Mouse (Mus musculus): ENCODE measurements around the gene Rpl14. TPM values are rescaled to one million over a fixed set of nuclear protein-coding genes. Genes with fewer than 3 reads are reported as not detected.

The Rpl14 gene
- total and polyA plus RNA-seq, 2 experiments from 2014 or later = 287 to 474 TPM

DNA sequence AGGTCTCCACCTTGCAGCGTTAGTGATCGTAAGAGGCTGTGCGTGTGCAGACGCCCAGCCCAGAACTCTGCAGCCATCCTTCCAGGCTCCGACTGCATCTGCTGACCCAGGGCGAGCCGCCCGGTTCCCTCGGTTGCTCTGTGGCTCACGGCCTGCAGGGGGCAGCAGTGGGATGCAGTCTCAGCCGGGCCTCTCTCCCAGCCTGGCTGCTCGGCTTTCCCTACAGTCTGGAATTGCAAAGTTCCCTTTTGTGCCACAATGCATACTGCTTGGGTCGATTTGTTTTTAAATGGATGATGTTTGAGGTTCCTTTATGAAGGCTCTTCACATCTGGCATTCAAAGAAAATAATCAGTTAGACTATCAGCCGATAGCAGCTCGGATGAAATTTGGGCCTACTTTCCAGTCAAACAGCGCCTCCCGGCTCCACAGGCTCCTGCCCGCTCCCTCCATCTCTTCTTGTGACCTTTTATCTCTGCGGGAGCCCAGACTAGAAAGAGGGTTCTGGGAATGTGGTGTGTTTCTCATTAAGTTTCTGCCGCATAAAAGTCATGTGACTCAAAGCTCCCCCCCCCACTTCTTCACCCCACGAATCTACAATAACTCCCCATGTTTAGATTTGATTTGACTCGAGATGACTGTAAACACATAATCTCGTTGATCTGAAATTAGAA lies 31.7 kb downstream of the Rpl14 start:
- no peak overlapping the region for H3K27ac ChIP-seq (ENCODE audit: low read depth, low read length)
- no peaks in the 10 kb centered on the region for H3K36me3 ChIP-seq (ENCODE audit: insufficient read depth, low read length)
- 3% methylated on average over 23 of the region's 23 CpGs for WGBS
- peak; percentile 98 for TF ChIP-seq CTCF (IDR thresholded peaks at IDR 0.05)
- peaks cover 6% of the 10 kb centered on the region for H3K9me3 ChIP-seq (ENCODE audit: low read length)
- peak overlapping the region; percentile 31 for H3K4me2 ChIP-seq (ENCODE audit: low read depth, low read length, poor library complexity, severe bottlenecking)
- no peak overlapping the region for H3K9ac ChIP-seq (replicated peaks; ENCODE audit: low read length, poor library complexity, severe bottlenecking)
- peak; percentile 83; the same call in 1 of the 2 replicates for ATAC-seq (ENCODE audit: low FRiP score)
- peak; percentile 83 for DNase-seq (ENCODE audit: low spot score)
- no peaks in the 10 kb centered on the region for H3K27me3 ChIP-seq (ENCODE audit: insufficient read depth, low read length)
- H3K4me3 ChIP-seq (ENCODE audit: low read depth, low read length) = no peak overlapping the region
- no peaks in the 10 kb centered on the region for H3K4me1 ChIP-seq (ENCODE audit: insufficient read depth, low read length)

DNA sequence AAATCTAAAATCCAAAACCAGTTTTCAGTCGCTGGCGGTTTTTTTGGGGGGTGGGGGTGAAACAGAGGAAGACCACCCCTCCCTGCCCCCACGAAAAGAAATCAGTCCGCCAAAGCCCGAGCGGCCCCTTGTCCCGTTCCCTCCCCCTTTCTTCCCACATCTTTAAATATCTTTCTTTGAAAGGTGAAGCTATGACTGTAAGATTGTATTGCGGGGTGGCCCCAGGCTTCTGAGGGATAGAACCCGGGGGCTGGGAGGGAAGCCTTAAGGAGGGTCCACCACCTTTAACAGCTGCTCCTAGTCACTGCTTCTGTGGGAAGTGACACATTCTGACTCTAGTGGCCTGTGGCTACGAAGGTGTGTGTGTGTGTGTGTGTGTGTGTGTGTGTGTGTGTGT lies 32.3 kb downstream of the Rpl14 start:
- no peak overlapping the region for H3K4me3 ChIP-seq (ENCODE audit: low read depth, low read length)
- ATAC-seq (ENCODE audit: low FRiP score) (no peak), DNase-seq (ENCODE audit: low spot score) (no peak)
- H3K9me3 ChIP-seq (ENCODE audit: low read length) = peaks cover 6% of the 10 kb centered on the region
- H3K27me3 ChIP-seq (ENCODE audit: insufficient read depth, low read length) = no peaks in the 10 kb centered on the region
- no peak for TF ChIP-seq CTCF (IDR thresholded peaks at IDR 0.05)
- H3K9ac ChIP-seq (replicated peaks; ENCODE audit: low read length, poor library complexity, severe bottlenecking) = no peak overlapping the region
- peak overlapping the region; percentile 31 for H3K4me2 ChIP-seq (ENCODE audit: low read depth, low read length, poor library complexity, severe bottlenecking)
- H3K4me1 ChIP-seq (ENCODE audit: insufficient read depth, low read length) = no peaks in the 10 kb centered on the region
- no peaks in the 10 kb centered on the region for H3K36me3 ChIP-seq (ENCODE audit: insufficient read depth, low read length)
- WGBS = 17% methylated on average over 10 of the region's 10 CpGs
- no peak overlapping the region for H3K27ac ChIP-seq (ENCODE audit: low read depth, low read length)

DNA sequence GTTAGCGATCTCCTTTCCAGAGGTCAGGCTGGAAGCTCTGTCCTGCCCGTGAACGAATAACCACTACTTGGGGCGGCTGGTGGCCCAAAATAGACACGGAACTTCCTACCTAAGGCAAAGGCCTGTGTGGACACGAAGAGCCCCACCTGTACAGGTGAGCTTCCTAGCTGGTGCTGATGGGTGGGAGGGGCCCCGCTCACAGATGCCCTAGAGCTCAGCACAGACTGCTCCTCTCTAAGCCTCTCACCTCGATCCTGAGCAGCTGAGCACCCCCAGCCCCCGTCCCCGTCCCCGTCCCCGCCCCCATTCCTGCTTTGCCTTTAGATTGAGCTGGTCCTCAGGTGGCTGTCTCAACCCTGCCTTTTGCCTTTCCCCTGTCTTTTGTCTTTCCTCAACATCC lies 32.7 kb downstream of the Rpl14 start:
- H3K36me3 ChIP-seq (ENCODE audit: insufficient read depth, low read length) = no peaks in the 10 kb centered on the region
- no peak for TF ChIP-seq CTCF (IDR thresholded peaks at IDR 0.05)
- no peak overlapping the region for H3K9ac ChIP-seq (replicated peaks; ENCODE audit: low read length, poor library complexity, severe bottlenecking)
- no peak overlapping the region for H3K27ac ChIP-seq (ENCODE audit: low read depth, low read length)
- H3K27me3 ChIP-seq (ENCODE audit: insufficient read depth, low read length) = no peaks in the 10 kb centered on the region
- no peak overlapping the region for H3K4me3 ChIP-seq (ENCODE audit: low read depth, low read length)
- DNase-seq (ENCODE audit: low spot score) (no peak), ATAC-seq (ENCODE audit: low FRiP score) (no peak)
- H3K9me3 ChIP-seq (ENCODE audit: low read length) = peaks cover 6% of the 10 kb centered on the region
- 37% methylated on average over 12 of the region's 12 CpGs for WGBS
- H3K4me2 ChIP-seq (ENCODE audit: low read depth, low read length, poor library complexity, severe bottlenecking) = no peak overlapping the region
- H3K4me1 ChIP-seq (ENCODE audit: insufficient read depth, low read length) = no peaks in the 10 kb centered on the region

DNA sequence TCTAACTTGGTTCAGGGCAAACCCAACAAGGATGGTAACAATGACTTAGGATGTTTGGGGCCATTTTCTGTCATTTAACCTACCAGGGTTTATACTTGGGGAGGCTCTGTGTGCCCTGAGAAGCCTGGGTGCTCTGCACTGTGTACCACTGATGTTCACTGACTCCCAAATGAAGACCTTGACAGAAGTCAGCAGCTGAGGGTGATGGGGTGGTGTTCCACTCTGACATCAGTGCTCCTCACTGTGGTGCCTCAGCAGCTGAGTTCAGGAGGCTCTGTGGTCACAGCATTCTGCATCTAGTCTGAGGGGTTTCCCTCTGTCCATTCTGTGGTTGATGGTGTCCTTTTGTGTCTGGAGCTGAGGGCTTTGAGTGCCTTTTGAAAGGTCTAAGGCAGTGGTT lies 39.8 kb downstream of the Rpl14 start:
- no peak for DNase-seq (ENCODE audit: low spot score)
- ATAC-seq (ENCODE audit: low FRiP score) = no peak
- Histone ChIP-seq H3K27me3 (ENCODE audit: insufficient read depth, low read length) (no peaks in the 10 kb centered on the region), H3K27ac (ENCODE audit: low read depth, low read length) (no peak overlapping the region), H3K4me3 (ENCODE audit: low read depth, low read length) (no peak overlapping the region), H3K36me3 (ENCODE audit: insufficient read depth, low read length) (no peaks in the 10 kb centered on the region), H3K9ac (replicated peaks; ENCODE audit: low read length, poor library complexity, severe bottlenecking) (no peak overlapping the region), H3K4me1 (ENCODE audit: insufficient read depth, low read length) (no peaks in the 10 kb centered on the region), H3K4me2 (ENCODE audit: low read depth, low read length, poor library complexity, severe bottlenecking) (no peak overlapping the region), H3K9me3 (ENCODE audit: low read length) (peaks cover 6% of the 10 kb centered on the region)
- no peak for TF ChIP-seq CTCF (IDR thresholded peaks at IDR 0.05)

DNA sequence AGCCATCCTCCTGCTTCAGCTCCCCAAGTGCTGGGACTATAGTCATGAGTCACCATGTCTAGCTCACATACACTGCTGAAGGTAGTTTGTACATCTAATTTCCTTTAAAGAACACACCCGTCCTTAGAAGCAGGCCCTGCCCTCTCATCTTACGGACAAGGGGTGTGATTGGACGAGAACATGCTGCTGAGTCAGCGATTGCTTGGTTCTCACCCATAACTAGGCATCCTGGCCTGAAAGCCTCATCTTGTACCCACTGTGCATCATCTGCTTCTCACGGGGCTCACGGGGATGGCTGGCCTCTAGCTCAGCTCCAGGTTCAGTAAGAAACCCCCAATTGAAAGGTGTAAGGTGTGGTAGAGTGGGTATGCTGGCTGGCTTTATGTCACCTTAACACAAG lies 42.8 kb downstream of the Rpl14 start:
- Histone ChIP-seq H3K9ac (replicated peaks; ENCODE audit: low read length, poor library complexity, severe bottlenecking) (no peak overlapping the region), H3K4me1 (ENCODE audit: insufficient read depth, low read length) (peaks cover 3% of the 10 kb centered on the region; the same call in 1 of the 2 replicates), H3K27me3 (ENCODE audit: insufficient read depth, low read length) (no peaks in the 10 kb centered on the region), H3K9me3 (ENCODE audit: low read length) (no peaks in the 10 kb centered on the region), H3K4me3 (ENCODE audit: low read depth, low read length) (no peak overlapping the region), H3K4me2 (ENCODE audit: low read depth, low read length, poor library complexity, severe bottlenecking) (no peak overlapping the region), H3K36me3 (ENCODE audit: insufficient read depth, low read length) (no peaks in the 10 kb centered on the region), H3K27ac (ENCODE audit: low read depth, low read length) (no peak overlapping the region)
- DNase-seq (ENCODE audit: low spot score) = no peak
- ATAC-seq (ENCODE audit: low FRiP score) = no peak
- TF ChIP-seq CTCF (IDR thresholded peaks at IDR 0.05) = no peak
- WGBS = 92% methylated on average over 6 of the region's 6 CpGs

DNA sequence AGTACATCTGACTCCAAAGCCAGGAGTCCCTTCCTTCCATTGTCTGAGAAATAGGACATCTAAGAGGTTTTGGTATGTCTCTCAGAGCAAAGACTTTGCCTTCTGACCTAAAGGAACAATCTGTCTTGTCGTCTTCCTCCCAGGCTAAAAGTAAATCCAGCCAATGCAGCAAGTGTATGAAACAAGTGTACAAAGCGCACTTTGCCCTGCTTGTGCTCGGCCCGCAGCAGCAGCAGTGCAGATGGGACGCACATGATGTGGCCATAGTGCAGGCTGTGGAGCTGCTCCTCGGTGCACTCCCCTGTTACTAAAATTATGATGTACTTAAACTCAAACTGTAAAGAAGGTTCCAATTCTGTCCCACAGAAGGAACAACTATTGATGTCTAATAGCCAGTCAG lies 46.9 kb downstream of the Rpl14 start:
- Histone ChIP-seq H3K27ac (ENCODE audit: low read depth, low read length) (no peak overlapping the region), H3K4me2 (ENCODE audit: low read depth, low read length, poor library complexity, severe bottlenecking) (no peak overlapping the region), H3K9me3 (ENCODE audit: low read length) (peaks cover 8% of the 10 kb centered on the region; the same call in 1 of the 2 replicates), H3K9ac (replicated peaks; ENCODE audit: low read length, poor library complexity, severe bottlenecking) (no peak overlapping the region), H3K4me3 (ENCODE audit: low read depth, low read length) (no peak overlapping the region), H3K4me1 (ENCODE audit: insufficient read depth, low read length) (peaks cover 13% of the 10 kb centered on the region), H3K27me3 (ENCODE audit: insufficient read depth, low read length) (no peaks in the 10 kb centered on the region), H3K36me3 (ENCODE audit: insufficient read depth, low read length) (no peaks in the 10 kb centered on the region)
- no peak for ATAC-seq (ENCODE audit: low FRiP score)
- DNase-seq (ENCODE audit: low spot score) = no peak
- WGBS = 70% methylated on average over 6 of the region's 6 CpGs
- no peak for TF ChIP-seq CTCF (IDR thresholded peaks at IDR 0.05)

Data from midbrain, postnatal 0 days (tissue).